Mouse (Mus musculus): ENCODE results near the gene Cfap97d1. TPM values are rescaled to one million over a fixed set of nuclear protein-coding genes. Genes with fewer than 3 reads are reported as not detected.

Cfap97d1 gene
- polyA plus RNA-seq, 1 experiment: not detected

DNA sequence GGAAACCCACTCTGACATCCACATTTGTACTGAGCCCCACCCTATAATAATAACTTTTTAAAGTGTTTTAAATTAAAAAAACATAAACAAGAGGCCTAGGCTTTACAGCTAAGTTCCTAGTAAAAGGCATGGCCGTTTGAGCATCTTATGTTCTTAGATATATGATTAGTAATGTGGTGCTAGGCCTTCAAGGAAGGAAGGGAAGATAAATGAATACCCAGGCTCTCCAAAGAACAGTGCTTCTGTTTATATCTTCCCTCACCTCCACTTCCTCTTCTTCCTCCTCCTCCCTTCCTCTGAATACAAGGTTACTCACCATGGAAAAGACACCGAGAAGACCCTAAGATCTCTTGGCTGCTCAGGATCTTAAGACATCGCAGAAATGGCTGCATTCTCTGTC is 7.7 kb downstream of the Cfap97d1 start:
- no peak overlapping the region for H3K4me3 ChIP-seq
- peaks cover 49% of the 10 kb centered on the region for H3K27me3 ChIP-seq (ENCODE audit: control insufficient read depth, insufficient read depth, insufficient read length)
- no peaks in the 10 kb centered on the region for H3K79me2 ChIP-seq (ENCODE audit: control insufficient read depth, insufficient read depth)
- H3ac ChIP-seq (ENCODE audit: control insufficient read depth, insufficient read length): no peak overlapping the region
- no peak overlapping the region for H3K4me2 ChIP-seq (ENCODE audit: low read depth)
- TF ChIP-seq TCF12 (IDR thresholded peaks at IDR 0.05; ENCODE audit: insufficient read depth, poor library complexity, severe bottlenecking) (no peak), POLR2A (IDR thresholded peaks at IDR 0.05; ENCODE audit: insufficient read length, low read depth) (no peak), REST (IDR thresholded peaks at IDR 0.05; ENCODE audit: insufficient read depth, insufficient read length) (no peak), MYOG (IDR thresholded peaks at IDR 0.05; ENCODE audit: control insufficient read depth in 1 of 3, insufficient read depth in 1 of 3, insufficient read length in 2 of 3, low read depth in 2 of 3) (no peak), TCF3 (IDR thresholded peaks at IDR 0.05; ENCODE audit: insufficient read length, low read depth) (no peak), POLR2AphosphoS2 (IDR thresholded peaks at IDR 0.05; ENCODE audit: insufficient read length, low read depth) (no peak), CEBPB (IDR thresholded peaks at IDR 0.05; ENCODE audit: insufficient read depth, poor library complexity, severe bottlenecking) (no peak), MYOD1 (IDR thresholded peaks at IDR 0.05; ENCODE audit: control insufficient read depth in 1 of 3, insufficient read length in 2 of 3, low read depth in 2 of 3) (no peak), MAX (IDR thresholded peaks at IDR 0.05; ENCODE audit: low read depth) (no peak), USF1 (IDR thresholded peaks at IDR 0.05; ENCODE audit: low read depth) (no peak), E2F4 (IDR thresholded peaks at IDR 0.05; ENCODE audit: insufficient read depth) (no peak), SRF (IDR thresholded peaks at IDR 0.05; ENCODE audit: control insufficient read depth, insufficient read length, low read depth) (no peak)
- H3K36me3 ChIP-seq (ENCODE audit: control insufficient read depth, insufficient read depth): no peaks in the 10 kb centered on the region

DNA sequence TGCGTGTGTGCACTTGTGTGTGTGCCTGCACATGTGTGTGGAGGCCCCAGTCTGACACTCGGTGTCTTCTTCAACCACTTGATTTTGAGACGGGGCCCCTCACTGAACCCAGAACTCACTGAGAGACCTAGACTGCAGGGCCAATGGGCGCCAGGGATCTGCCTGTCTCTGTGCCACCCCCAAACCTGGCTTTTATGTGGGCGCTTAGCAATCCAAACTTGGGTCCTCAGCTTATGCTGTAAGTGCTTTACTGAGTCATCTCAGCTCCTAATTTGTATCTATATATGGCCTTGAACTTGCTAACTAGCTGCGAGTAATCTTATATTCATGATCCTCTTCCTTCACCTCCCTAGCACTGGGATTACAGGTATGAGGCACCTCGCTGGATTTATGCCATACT is 8.3 kb downstream of the Cfap97d1 start:
- Histone ChIP-seq H3ac (ENCODE audit: control insufficient read depth, insufficient read length) (no peak overlapping the region), H3K27me3 (ENCODE audit: control insufficient read depth, insufficient read depth, insufficient read length) (peaks cover 47% of the 10 kb centered on the region), H3K4me2 (ENCODE audit: low read depth) (no peak overlapping the region), H3K4me3 (no peak overlapping the region), H3K79me2 (ENCODE audit: control insufficient read depth, insufficient read depth) (no peaks in the 10 kb centered on the region), H3K36me3 (ENCODE audit: control insufficient read depth, insufficient read depth) (no peaks in the 10 kb centered on the region)
- TF ChIP-seq POLR2A (IDR thresholded peaks at IDR 0.05; ENCODE audit: insufficient read length, low read depth) (no peak), E2F4 (IDR thresholded peaks at IDR 0.05; ENCODE audit: insufficient read depth) (no peak), CEBPB (IDR thresholded peaks at IDR 0.05; ENCODE audit: insufficient read depth, poor library complexity, severe bottlenecking) (no peak), TCF3 (IDR thresholded peaks at IDR 0.05; ENCODE audit: insufficient read length, low read depth) (no peak)

DNA sequence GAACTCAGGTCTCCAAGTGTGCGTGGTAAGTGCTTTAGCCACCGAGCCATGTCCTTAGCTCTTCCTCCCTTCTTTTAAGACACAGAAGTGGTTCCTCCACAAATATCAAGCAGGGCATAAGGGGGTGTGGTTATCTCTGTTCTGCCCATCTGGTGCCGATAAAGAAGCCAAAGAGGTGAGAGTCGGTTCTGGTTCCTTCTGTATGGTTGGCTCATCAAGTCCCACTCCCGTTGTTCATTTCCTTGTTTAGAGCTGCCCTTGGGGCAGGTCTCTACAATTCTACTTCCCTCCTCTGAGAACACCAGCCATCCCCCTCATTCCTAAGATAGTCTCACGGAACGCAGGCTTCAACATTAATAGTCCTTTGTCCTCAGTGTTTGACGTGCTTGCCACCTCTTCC is 10.0 kb downstream of the Cfap97d1 start:
- Histone ChIP-seq H3ac (ENCODE audit: control insufficient read depth, insufficient read length) (no peak overlapping the region), H3K79me2 (ENCODE audit: control insufficient read depth, insufficient read depth) (no peaks in the 10 kb centered on the region), H3K4me3 (no peak overlapping the region), H3K4me2 (ENCODE audit: low read depth) (no peak overlapping the region), H3K27me3 (ENCODE audit: control insufficient read depth, insufficient read depth, insufficient read length) (peaks cover 38% of the 10 kb centered on the region), H3K36me3 (ENCODE audit: control insufficient read depth, insufficient read depth) (no peaks in the 10 kb centered on the region)
- TF ChIP-seq POLR2A (IDR thresholded peaks at IDR 0.05; ENCODE audit: insufficient read length, low read depth): no peak
- no peak for TF ChIP-seq USF1 (IDR thresholded peaks at IDR 0.05; ENCODE audit: low read depth)
- TF ChIP-seq MAX (IDR thresholded peaks at IDR 0.05; ENCODE audit: low read depth): no peak
- no peak for TF ChIP-seq MYOG (IDR thresholded peaks at IDR 0.05; ENCODE audit: control insufficient read depth in 1 of 3, insufficient read depth in 1 of 3, insufficient read length in 2 of 3, low read depth in 2 of 3)
- TF ChIP-seq TCF12 (IDR thresholded peaks at IDR 0.05; ENCODE audit: insufficient read depth, poor library complexity, severe bottlenecking): no peak
- no peak for TF ChIP-seq MYOD1 (IDR thresholded peaks at IDR 0.05; ENCODE audit: control insufficient read depth in 1 of 3, insufficient read length in 2 of 3, low read depth in 2 of 3)
- no peak for TF ChIP-seq POLR2AphosphoS2 (IDR thresholded peaks at IDR 0.05; ENCODE audit: insufficient read length, low read depth)
- no peak for TF ChIP-seq REST (IDR thresholded peaks at IDR 0.05; ENCODE audit: insufficient read depth, insufficient read length)
- TF ChIP-seq CEBPB (IDR thresholded peaks at IDR 0.05; ENCODE audit: insufficient read depth, poor library complexity, severe bottlenecking): no peak
- TF ChIP-seq SRF (IDR thresholded peaks at IDR 0.05; ENCODE audit: control insufficient read depth, insufficient read length, low read depth): no peak
- TF ChIP-seq E2F4 (IDR thresholded peaks at IDR 0.05; ENCODE audit: insufficient read depth): no peak
- no peak for TF ChIP-seq TCF3 (IDR thresholded peaks at IDR 0.05; ENCODE audit: insufficient read length, low read depth)

DNA sequence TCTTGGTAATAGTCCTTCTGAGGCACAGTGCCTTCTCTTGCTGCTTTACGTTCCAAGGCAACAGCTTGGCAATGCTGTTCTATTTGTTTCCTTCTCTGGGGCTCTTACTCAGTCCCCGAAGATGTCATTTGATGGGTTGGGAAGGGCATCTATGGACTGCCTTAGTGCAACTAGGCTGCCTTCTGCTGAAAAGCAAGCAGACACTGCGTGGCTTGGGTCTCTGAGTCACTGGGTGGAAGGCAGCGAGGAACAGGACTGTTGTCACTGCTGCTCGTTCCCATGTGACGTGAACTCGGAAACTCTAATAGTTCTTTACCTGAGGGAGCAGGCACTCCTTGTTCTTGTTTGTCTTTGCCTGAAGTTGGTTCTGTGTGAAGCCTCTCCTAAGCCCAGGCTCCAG is 11.9 kb downstream of the Cfap97d1 start:
- Histone ChIP-seq H3K4me3 (no peak overlapping the region), H3ac (ENCODE audit: control insufficient read depth, insufficient read length) (no peak overlapping the region), H3K27me3 (ENCODE audit: control insufficient read depth, insufficient read depth, insufficient read length) (peaks cover 29% of the 10 kb centered on the region), H3K36me3 (ENCODE audit: control insufficient read depth, insufficient read depth) (no peaks in the 10 kb centered on the region), H3K79me2 (ENCODE audit: control insufficient read depth, insufficient read depth) (no peaks in the 10 kb centered on the region), H3K4me2 (ENCODE audit: low read depth) (no peak overlapping the region)
- no peak for TF ChIP-seq E2F4 (IDR thresholded peaks at IDR 0.05; ENCODE audit: insufficient read depth)
- TF ChIP-seq POLR2A (IDR thresholded peaks at IDR 0.05; ENCODE audit: insufficient read length, low read depth): no peak
- TF ChIP-seq POLR2AphosphoS2 (IDR thresholded peaks at IDR 0.05; ENCODE audit: insufficient read length, low read depth): no peak
- TF ChIP-seq REST (IDR thresholded peaks at IDR 0.05; ENCODE audit: insufficient read depth, insufficient read length): no peak
- no peak for TF ChIP-seq MYOG (IDR thresholded peaks at IDR 0.05; ENCODE audit: control insufficient read depth in 1 of 3, insufficient read depth in 1 of 3, insufficient read length in 2 of 3, low read depth in 2 of 3)
- no peak for TF ChIP-seq SRF (IDR thresholded peaks at IDR 0.05; ENCODE audit: control insufficient read depth, insufficient read length, low read depth)
- no peak for TF ChIP-seq MYOD1 (IDR thresholded peaks at IDR 0.05; ENCODE audit: control insufficient read depth in 1 of 3, insufficient read length in 2 of 3, low read depth in 2 of 3)
- no peak for TF ChIP-seq TCF12 (IDR thresholded peaks at IDR 0.05; ENCODE audit: insufficient read depth, poor library complexity, severe bottlenecking)
- TF ChIP-seq USF1 (IDR thresholded peaks at IDR 0.05; ENCODE audit: low read depth): no peak
- no peak for TF ChIP-seq MAX (IDR thresholded peaks at IDR 0.05; ENCODE audit: low read depth)
- no peak for TF ChIP-seq TCF3 (IDR thresholded peaks at IDR 0.05; ENCODE audit: insufficient read length, low read depth)
- no peak for TF ChIP-seq CEBPB (IDR thresholded peaks at IDR 0.05; ENCODE audit: insufficient read depth, poor library complexity, severe bottlenecking)

GRCm38 (mm10) chr11:101998258-101998657 is 14.2 kb downstream of the Cfap97d1 start:
- Histone ChIP-seq H3K36me3 (ENCODE audit: control insufficient read depth, insufficient read depth) (no peaks in the 10 kb centered on the region), H3K79me2 (ENCODE audit: control insufficient read depth, insufficient read depth) (no peaks in the 10 kb centered on the region), H3K27me3 (ENCODE audit: control insufficient read depth, insufficient read depth, insufficient read length) (peaks cover 18% of the 10 kb centered on the region), H3ac (ENCODE audit: control insufficient read depth, insufficient read length) (no peak overlapping the region), H3K4me2 (ENCODE audit: low read depth) (no peak overlapping the region), H3K4me3 (no peak overlapping the region)
- no peak for TF ChIP-seq MYOG (IDR thresholded peaks at IDR 0.05; ENCODE audit: control insufficient read depth in 1 of 3, insufficient read depth in 1 of 3, insufficient read length in 2 of 3, low read depth in 2 of 3)
- no peak for TF ChIP-seq TCF3 (IDR thresholded peaks at IDR 0.05; ENCODE audit: insufficient read length, low read depth)

Data from myocyte (in vitro differentiated cells).